Mouse (Mus musculus) lung, postnatal 14 days (tissue): ENCODE measurements at regions not wholly inside any gene's neighbourhood (a gene's known extent, or its start where the extent isn't known, plus 50 kb on each side); places are given as distances from the start of the nearest gene placed in this dataset.

Source experiments
- DNase-seq: peaks from one replicate; pipeline ENCODE4 v3.0.0; 2021

- no peak for DNase-seq
Measured at GRCm38 (mm10) chr6:96057011-96057410, 55.9 kb upstream of the Fam19a1 start.

GRCm38 (mm10) chr6:96057575-96058159, 55.3 kb upstream of the Fam19a1 start:
- DNase-seq, result no peak

GRCm38 (mm10) chr6:96061979-96062378, 51.0 kb upstream of the Fam19a1 start:
- DNase-seq, result no peak
